Mouse (Mus musculus) left cerebral cortex, postnatal 25 days (tissue): ENCODE data around the gene Phex. TPM values are rescaled to one million over a fixed set of nuclear protein-coding genes. Genes with fewer than 3 reads are reported as not detected.

Experiments used
- DNase-seq, 2 experiments: peaks; one replicate each; pipeline ENCODE4 v3.0.0; 2022; ENCODE audit warnings: low spot score in 2 of 2, mixed read lengths in 1 of 2
- intact Hi-C: fragments of 180-260 bp; cut with DNase I; formaldehyde crosslinking; loops from one replicate; pipeline ENCODE4 v1.15.1; 2025
- total RNA-seq, 2 experiments: library from RNA; stranded (reverse); gene quantifications; 2 replicates each; pipeline ENCODE4 v1.2.3; 2021

Gene Phex
- total RNA-seq, 2 experiments from 2014 or later, result 0.60 to 0.62 TPM

DNA sequence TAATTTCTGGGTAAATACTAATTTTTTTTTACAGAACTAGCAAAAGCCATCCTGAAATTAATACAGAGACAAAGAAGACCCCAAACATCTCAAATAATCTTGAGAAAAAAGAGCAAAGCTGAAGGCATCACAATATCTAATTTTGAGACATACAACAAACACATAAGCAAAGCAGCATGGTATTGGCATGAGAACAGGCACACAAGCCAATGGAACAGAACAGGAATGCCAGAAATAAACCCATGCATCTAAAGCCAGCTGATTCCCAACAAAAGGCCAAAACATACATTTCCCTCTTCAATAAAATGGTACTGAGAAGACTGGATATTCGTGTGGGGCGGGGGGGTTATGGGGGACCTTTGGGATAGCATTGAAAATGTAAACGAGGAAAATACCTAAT, 90.7 kb downstream of the Phex start:
- intact Hi-C loops, result no loop called here
- DNase-seq, result no peak

DNA sequence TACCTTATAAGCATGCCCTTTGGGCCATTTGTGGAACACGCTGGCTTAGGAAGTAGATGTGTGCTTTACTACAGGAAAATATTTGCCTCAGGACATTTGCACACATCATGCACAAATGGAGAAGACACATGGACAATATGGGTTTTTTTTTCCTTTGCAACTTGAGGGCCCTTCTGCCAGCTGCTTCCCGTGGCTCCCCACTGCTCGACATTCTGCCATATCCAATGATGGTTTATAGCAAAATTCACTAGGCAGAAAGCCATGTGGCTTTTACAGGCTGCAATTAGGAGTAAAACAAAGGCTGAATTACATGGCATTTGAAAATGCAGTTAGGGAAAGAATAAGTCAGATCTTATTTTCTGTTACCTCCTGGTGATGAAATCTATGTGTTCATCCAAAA, 104.8 kb downstream of the Phex start:
- DNase-seq, result no peak
- intact Hi-C loops, result no loop called here

DNA sequence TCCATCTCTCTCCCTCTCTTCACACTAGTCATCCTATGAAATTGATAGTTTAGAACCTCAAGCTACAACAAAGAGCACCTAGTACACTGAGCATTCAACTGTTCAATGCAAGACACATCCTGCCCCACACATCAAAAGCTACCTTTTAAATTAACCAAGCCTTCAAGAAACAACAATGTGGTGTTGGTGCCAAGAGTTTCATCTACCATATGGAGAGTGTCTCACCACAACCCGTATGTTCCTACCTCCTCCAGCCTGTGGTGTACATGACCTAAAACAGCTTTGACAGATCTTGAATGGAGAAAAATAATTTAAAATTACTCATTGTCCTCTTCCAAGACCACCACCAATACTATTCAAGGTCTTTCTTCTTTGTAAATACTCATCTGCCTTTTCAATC, 106.9 kb downstream of the Phex start:
- DNase-seq, result no peak
- intact Hi-C loops, result loop anchor here (10.0 kb wide), 3 partner anchors 393 to 1933 kb away; partner anchors contain the start of genes Gm15155 and Ptchd1

DNA sequence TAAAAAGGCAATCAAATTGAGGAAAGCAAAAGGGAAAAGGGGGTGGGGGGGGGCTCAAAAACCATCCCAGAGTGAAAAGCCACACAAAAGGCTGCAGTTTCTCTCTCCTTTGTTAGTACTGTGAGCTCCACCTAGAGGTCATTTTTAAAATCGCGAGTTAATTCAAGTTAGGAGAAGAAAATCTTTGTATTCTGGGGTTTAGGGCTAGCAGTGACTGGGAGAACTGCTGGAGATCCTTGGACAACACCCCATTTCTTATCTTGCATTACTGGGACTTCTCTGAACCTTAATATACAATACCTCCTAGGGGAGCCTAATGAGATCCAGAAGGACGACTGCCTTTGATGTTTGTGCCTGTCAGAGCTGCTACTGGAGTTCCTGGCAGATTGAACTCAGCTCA, 107.7 kb downstream of the Phex start:
- DNase-seq, result peak; percentile 13 to 62
- intact Hi-C loops, result loop anchor here (10.0 kb wide), 3 partner anchors 393 to 1933 kb away; partner anchors contain the start of genes Gm15155 and Ptchd1

DNA sequence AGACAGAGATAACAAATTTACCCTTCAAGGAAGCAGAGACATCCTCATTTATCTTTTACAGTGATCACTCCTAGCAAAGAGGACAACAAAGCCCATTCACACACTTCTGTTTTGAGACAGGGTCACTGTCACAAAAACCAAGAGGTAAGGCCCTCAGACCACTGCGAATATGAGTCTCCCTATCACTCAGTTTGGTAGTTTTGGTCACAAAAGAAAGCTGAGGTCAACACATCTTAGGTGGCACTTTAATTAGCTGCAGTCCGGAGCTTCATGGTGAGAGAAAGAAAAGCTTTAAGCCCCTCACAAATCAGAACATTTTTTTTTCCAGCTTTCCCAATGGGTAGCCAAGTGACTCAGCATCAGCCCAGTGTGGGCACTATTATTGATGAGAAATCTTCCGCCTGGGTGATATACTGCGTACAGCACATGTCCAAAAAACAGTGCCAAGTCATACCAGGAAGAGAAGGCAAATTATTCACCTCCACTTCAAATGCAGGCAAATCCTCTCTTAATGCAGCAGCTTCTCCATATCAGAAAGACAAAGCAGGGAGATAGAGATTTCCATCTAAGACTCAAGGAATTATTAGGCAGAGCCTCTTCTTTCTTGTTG, 108.2 kb downstream of the Phex start:
- no peak for DNase-seq
- intact Hi-C loops, result loop anchor here (10.0 kb wide), 3 partner anchors 392 to 1932 kb away; partner anchors contain the start of genes Gm15155 and Ptchd1

DNA sequence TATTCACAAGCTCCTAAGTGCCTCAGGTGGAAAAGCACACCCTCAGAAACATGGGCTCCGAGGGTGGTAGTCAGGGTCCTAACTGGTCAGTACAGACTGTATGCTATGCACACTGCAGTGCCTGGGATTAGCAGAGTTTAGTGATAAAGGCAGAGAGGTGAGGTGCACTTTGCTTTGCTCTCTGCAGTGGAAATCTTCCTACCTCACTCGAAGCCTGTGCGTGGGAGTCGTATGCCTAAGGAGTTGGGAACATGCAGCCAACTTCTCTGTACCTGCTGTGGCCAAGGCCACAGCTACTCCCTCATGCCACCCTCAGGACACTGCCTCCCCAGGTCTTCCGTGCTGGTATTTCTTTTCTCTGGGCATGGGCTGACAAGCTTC, 109.3 kb downstream of the Phex start:
- intact Hi-C loops, result loop anchor here (10.0 kb wide), 3 partner anchors 391 to 1931 kb away; partner anchors contain the start of genes Gm15155 and Ptchd1
- no peak for DNase-seq

DNA sequence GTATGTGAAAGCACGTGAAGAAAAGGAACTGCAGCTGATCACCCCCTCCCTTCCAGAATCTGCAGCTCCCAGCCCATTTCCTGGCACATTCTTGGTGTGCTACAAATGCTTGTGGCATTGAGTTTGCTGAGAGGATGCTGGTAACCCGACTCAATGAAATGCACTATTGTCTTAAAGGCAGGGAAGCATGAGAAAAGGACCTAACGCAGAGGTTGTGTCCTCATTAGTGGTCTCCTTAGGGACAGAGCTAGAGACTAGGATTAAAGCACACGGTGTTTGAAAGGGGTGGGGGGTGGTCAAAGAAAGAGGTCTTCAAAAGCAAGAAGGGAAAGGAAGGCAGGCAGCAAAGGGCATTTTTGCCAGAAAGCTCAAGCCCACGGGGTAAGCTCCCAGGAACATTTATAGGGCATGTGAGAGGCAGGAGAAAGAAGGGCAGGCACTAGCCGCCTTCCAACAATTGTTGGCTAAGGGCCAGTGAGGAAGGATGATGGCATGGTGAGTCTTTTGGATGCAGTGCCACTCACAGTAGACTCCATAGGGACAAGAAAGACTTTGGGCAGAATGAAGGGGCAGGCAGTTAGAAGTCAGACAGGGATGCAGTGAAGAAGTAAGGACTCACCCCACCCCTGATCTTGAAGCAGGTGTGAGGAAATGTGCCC, 109.8 kb downstream of the Phex start:
- intact Hi-C loops, result loop anchor here (10.0 kb wide), 3 partner anchors 391 to 1931 kb away; partner anchors contain the start of genes Gm15155 and Ptchd1
- no peak for DNase-seq

DNA sequence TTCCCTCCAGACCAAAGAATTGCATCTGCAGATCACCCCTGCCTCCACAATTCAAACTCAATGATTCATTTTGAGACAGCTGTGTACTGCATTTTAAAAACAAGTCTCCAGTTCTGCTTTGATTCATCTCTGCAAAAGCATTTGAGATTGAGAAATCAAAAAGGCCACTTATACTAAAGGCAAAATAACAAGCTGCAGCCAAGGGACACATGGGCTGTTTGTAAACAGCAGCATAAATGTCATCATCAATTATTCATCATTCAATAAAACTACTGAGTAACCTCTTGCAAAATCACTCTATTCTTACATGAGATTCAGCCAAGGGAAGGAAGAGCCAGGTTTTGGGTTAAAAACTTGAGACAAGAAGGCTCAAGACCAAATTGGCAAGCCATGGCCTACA, 122.7 kb downstream of the Phex start:
- DNase-seq, result no peak
- intact Hi-C loops, result no loop called here

DNA sequence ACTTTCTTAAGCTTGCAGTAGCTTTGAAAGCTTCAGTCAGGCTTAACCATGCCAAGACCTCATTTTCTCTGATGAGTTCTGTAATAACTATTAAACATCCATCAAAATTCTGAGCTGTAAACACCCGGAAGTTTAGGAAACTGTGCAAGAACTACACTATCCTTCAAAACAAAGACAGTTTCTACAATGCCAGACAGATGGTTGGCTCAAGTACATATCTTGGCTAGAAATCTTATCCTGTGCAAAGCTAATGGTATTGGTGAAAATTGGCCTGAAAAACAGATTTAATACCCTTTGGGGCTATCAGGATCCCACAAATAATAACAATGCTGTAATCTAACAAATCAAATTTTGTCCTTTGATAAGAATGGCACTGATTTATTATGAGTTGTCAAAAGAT, 138.5 kb downstream of the Phex start:
- no peak for DNase-seq
- intact Hi-C loops, result no loop called here

DNA sequence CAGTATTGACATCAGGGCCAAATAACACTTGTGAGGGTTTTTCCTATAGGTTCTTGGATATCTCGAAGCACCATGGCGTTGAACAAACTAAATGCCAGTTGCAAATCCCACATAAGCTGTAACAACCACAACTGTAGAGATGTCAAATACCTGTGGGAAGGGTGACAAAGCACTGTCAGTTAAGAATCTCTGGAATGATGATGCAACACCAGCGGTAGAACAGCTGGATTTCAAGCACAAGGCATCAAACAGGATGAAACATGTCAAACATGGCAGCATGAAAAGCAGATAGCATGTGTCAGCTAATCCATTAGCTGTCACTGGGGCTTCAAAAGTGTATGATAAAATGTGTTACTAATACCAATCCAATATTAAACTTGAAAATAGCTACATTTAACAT, 141.8 kb downstream of the Phex start:
- intact Hi-C loops, result no loop called here
- DNase-seq, result no peak

DNA sequence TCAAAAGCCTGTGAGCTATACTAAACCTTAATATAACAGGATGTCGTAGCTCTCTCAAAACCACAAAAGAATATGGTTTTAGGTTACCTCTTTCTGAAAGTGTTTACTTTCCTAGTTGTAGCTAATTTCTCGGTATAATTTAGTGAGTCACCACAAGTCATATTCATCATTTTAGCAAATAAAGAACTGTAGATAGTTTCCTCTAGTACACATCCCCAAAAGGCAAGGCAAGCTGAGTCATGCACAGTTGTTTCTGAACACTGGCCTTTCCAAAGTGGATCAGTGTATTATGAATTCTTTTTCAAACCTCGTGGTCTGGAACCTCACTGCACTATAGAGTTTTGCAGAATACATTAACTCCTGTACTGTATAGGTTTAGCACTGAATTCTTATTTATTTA, 143.5 kb downstream of the Phex start:
- no peak for DNase-seq
- intact Hi-C loops, result no loop called here

DNA sequence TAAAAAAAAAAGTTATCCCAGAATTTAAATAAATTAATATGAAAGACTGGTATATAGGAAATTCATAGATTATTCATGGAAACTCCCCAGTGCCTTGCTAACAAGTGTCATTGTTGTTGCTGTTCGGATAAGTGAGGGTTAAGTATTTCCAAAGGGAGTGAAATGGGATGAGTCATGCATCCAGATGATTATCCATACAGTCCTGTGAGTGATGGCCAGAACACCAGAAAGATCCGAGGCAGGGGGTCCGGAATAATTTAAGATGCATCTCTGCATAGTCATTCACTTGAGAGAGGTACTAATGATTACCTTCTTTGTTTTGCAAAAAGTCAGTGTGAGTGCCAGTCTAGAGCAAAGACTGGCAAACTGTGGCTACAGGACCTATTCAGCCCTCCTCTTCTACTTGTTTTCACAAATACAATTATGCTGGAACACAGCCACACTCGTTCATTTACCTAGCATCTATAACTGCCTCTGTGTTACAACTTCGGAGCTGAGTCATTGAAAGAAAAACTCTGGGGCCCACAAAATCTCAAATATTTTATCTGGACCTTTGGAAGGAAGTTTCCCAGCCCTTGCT, 145.3 kb downstream of the Phex start:
- DNase-seq, result no peak

DNA sequence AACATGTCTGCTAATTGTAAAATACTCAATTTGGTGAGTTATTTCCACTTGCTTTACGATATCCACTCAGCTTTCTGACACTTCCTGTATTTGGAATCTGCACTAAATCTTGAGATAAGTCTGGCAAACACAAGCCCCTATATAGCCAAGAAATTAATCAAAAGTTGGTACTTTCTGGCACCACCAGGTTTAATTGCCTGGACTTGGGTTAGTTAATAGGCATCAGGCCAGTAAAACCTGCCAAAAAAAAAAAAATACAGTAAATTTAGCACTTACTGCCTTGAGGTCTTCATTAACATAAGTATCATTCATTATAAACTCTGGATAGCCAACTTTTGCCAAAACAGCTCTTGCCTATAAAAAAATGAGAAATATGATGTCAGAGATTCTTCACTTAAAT, 147.0 kb downstream of the Phex start:
- DNase-seq, result no peak
- intact Hi-C loops, result no loop called here

More for the DNA sequence above, 145.3 kb downstream of the Phex start:
- intact Hi-C loops, result no loop called here

DNA sequence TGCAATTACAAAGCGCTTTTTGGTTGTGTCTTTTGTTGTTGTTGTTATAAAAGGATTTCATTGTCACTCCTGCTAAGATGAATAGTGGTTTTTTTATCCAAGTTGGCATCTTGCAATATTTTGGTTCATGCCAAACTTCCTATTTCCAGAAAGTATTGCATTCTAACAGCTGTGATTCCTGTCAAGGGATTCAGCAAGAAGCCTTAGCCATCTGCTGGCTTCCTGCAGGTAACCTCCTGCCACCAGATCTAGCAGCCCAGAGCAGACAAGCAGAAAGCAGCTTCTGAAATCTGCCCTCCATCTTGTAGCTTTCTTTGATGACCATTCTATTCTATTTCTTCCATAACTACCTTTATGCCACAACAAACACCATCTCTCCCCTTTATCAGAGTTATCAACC, 212.4 kb downstream of the Phex start:
- peak in 1 of 2 experiments; percentile 5 for DNase-seq
- intact Hi-C loops, result no loop called here

DNA sequence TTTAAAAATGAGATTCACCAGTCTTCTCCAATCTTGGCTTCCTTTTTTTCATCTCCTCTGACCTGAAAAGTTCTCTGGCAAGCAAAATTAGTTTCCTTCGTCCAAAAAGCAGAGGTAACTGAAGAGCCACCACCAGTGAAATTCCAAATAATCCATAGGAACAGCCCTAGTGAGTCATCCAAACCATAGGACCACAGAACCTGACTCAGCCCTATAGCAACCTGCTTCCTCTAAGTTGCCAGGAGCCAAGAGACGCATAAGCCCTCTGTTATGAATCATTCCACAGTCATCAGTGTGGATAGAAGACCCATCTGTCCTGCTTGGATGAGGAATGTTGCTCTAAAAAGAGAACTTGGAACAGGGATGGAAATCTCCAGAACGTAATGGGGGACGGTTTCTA, 230.9 kb downstream of the Phex start:
- DNase-seq, result peak in 1 of 2 experiments; percentile 69
- intact Hi-C loops, result no loop called here

DNA sequence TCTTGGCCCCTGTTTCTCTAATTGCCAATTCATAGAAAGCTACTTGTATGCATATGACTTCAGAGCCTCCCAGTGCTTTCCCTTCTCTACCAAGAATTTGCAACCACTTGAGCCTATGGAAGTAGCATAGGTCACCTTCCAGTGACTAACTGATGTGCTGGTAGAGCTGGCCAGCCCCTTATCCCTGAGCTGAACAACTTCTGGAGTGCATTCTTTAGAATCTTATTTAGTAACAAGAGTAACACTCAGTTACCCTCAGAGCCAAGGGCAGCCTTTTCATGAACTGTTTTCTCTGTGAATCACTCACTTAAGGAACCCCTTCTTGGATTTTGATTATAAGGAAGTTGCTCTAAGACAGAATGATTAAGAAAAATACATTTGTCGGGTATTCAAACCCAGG, 234.3 kb downstream of the Phex start:
- DNase-seq, result no peak
- intact Hi-C loops, result no loop called here

DNA sequence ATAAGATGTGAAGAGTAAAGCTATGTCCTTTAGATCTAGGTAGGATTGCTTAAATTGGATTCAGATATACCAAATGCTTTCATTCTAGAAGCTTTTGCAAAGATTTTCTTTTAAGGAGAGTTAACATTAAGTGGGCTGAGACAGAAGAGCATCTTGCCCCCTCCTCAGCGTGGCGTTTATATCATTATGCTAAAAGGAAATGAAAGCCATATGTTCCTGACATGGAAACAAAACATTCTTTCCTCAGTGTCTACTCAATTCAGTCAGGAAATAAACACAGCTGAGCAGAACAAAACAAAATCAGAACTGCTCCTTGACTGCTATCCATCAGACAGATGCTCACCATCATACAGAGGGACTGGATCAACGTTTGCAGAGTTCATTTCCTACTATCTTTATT, 251.0 kb downstream of the Phex start:
- DNase-seq, result no peak
- intact Hi-C loops, result no loop called here

DNA sequence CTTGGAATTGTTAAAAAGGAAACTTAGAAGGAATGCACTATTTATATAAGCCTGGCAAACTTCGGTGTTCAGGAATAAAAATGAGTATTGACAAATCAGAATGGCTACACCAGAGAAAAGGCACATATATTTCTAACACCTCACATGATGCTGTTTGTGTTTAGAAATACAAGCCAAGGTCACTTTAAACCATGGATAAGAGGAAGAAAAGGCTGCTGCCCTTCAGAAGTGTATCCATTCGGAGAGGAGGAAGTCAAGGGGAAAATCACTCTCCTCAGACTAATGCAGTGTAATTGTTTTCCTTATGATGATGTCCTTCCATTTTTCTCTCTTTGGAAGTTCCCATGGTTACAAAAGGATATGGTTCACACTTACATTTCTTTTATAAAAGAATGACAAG, 251.7 kb downstream of the Phex start:
- intact Hi-C loops, result no loop called here

DNA sequence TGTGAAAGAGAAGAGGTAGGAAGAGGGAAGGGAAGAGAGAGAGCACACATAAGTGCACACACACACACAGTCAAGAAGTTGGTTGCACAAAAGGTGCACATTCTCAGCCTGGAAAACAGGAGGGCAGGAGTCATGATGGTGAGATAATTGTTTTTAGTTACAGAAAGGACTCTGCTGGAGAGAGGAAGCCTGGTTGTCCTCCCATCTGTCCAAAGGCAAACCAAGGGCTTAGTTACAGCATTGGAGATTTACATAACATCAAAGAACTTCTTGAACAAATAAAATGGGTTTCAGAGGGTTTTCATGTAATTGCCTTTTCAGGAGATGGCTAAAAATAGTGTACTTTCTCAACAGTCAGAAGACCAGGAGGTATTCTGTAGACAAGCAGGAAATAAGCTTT, 270.4 kb downstream of the Phex start:
- no peak for DNase-seq
- intact Hi-C loops, result no loop called here

More for the DNA sequence above, 251.7 kb downstream of the Phex start:
- DNase-seq, result no peak

DNA sequence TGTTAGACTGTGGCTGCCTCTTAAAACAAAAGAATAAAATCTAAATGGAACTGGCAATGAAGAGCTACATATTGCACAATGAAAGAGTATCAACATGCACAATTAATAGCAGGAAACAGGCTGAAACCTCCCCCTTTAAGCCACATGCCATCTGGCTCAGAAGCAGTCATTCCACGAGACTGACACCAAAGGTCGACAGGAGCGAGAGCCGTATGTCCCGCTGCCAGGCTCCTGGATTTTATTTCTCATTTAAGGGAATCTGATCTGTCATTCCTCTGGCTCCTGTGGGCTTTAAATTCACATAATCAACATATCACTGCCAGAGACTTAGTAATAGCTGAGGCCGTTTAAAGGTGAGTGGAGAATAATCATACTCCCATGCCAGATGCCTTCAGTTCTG, 275.5 kb downstream of the Phex start:
- no peak for DNase-seq
- intact Hi-C loops, result no loop called here
